In genomic region chr8:84634849-84635304, GRCm38 (mm10) we compare ENCODE assay signal across 8 mouse cellular contexts. TPM values are rescaled to one million over a fixed set of nuclear protein-coding genes. Genes with fewer than 3 reads are reported as not detected.
A peak's percentile ranks its signal among the peaks of the same experiment; 100 is the strongest.
DNase-seq lines count a peak whose midpoint lies in the region; ATAC-seq and TF ChIP-seq lines count a peak whose summit lies in the region.

No protein-coding gene starts in this region.

- DNase-seq in 3T3-L1 (ENCODE audit: low read depth, low spot score) (peak; percentile 86), MN1 (ENCODE audit: low spot score) (peak; percentile 70)
- DNase-seq in cerebellum, postnatal 36 days, result peak; percentile 97 to 99
- DNase-seq in heart, adult 2 months, result peak; percentile 71 to 75
- DNase-seq in testis, postnatal 10 days (ENCODE audit: low spot score), result peak; percentile 78
- no peak for DNase-seq in frontal cortex, adult 2 months (ENCODE audit: extremely low spot score in 1 of 2, low spot score in 1 of 2)
- no peak for DNase-seq in thymus, adult 2 months

- no peaks in the 10 kb centered on the region for H3K27me3 ChIP-seq in heart, adult 2 months (ENCODE audit: control insufficient read depth, insufficient read depth, low read length)
- no peaks in the 10 kb centered on the region for H3K27me3 ChIP-seq in limb, embryonic 15.5 days
- H3K27me3 ChIP-seq in thymus, adult 2 months (ENCODE audit: control insufficient read depth, insufficient read depth, low read length), result no peaks in the 10 kb centered on the region

- WGBS in heart, adult 2 months, result 50% methylated on average over 9 of the region's 9 CpGs
- WGBS in limb, embryonic 15.5 days, result 44% methylated on average over 9 of the region's 9 CpGs
- WGBS in thymus, adult 2 months, result 97% methylated on average over 9 of the region's 9 CpGs

- H3K36me3 ChIP-seq in heart, adult 2 months (ENCODE audit: control insufficient read depth, insufficient read depth, low read length), result no peaks in the 10 kb centered on the region
- no peaks in the 10 kb centered on the region for H3K36me3 ChIP-seq in limb, embryonic 15.5 days
- no peaks in the 10 kb centered on the region for H3K36me3 ChIP-seq in thymus, adult 2 months (ENCODE audit: control insufficient read depth, insufficient read depth, low read length)

- H3K9ac ChIP-seq in heart, adult 2 months (ENCODE audit: low read depth, low read length), result no peak overlapping the region
- H3K9ac ChIP-seq in limb, embryonic 15.5 days, result 0 out of 2 replicates have a peak overlapping the region, but pooled peaks have one; percentile 14

- H3K4me1 ChIP-seq in heart, adult 2 months (ENCODE audit: control insufficient read depth, insufficient read depth, low read length), result peaks cover 3% of the 10 kb centered on the region
- H3K4me1 ChIP-seq in limb, embryonic 15.5 days, result peaks cover 37% of the 10 kb centered on the region
- peaks cover 10% of the 10 kb centered on the region for H3K4me1 ChIP-seq in thymus, adult 2 months (replicated peaks; ENCODE audit: control insufficient read depth, insufficient read depth, low read length)

- H3K27ac ChIP-seq in heart, adult 2 months, result no peak overlapping the region
- H3K27ac ChIP-seq in limb, embryonic 15.5 days, result no peak overlapping the region
- no peak overlapping the region for H3K27ac ChIP-seq in thymus, adult 2 months (ENCODE audit: control insufficient read depth, insufficient read depth, low read length)

- H3K79me2 ChIP-seq in heart, adult 2 months (replicated peaks; ENCODE audit: control insufficient read depth, insufficient read depth, low read length), result no peaks in the 10 kb centered on the region

- TF ChIP-seq CTCF in heart, adult 2 months (IDR thresholded peaks at IDR 0.05), result no peak
- TF ChIP-seq CTCF in thymus, adult 2 months (IDR thresholded peaks at IDR 0.05; ENCODE audit: borderline replicate concordance, control insufficient read depth, extremely low read depth, insufficient read depth, low read length, poor library complexity), result no peak

- no peak overlapping the region for H3K4me3 ChIP-seq in heart, adult 2 months
- H3K4me3 ChIP-seq in limb, embryonic 15.5 days, result no peak overlapping the region
- no peak overlapping the region for H3K4me3 ChIP-seq in thymus, adult 2 months (ENCODE audit: control insufficient read depth, insufficient read depth, low read length)

- no peak for TF ChIP-seq POLR2A in heart, adult 2 months (IDR thresholded peaks at IDR 0.05; ENCODE audit: insufficient read depth, low read depth, low read length)
- TF ChIP-seq POLR2A in thymus, adult 2 months (IDR thresholded peaks at IDR 0.05; ENCODE audit: control insufficient read depth, extremely low read depth, insufficient read depth, low read length, poor library complexity), result no peak

- H3K9me3 ChIP-seq in limb, embryonic 15.5 days, result no peaks in the 10 kb centered on the region

- intact Hi-C loops in heart, adult 2 months (cut with DNase I), result no loop called here

- no peak for ATAC-seq in limb, embryonic 15.5 days (ENCODE audit: insufficient number of reproducible peaks, low FRiP score, low TSS enrichment, low read depth)

- no peak for TF ChIP-seq EP300 in heart, adult 2 months (IDR thresholded peaks at IDR 0.05; ENCODE audit: insufficient read depth, low read depth, low read length)

- no peak overlapping the region for H3K4me2 ChIP-seq in limb, embryonic 15.5 days

RNA-seq across cellular contexts. Expression of gene Ier2, which starts 27.8 kb away (rescaled TPM):
- 10 to 100 TPM; 11.8 to 13.0 TPM for total RNA-seq in heart, adult 2 months (2021)
- 6.8 and 8.1 TPM in 2 replicates for polyA plus RNA-seq in heart, adult 2 months (2012; rRNA removed)
- polyA plus RNA-seq in limb, embryonic 15.5 days (2015; fragmentation: Nextera tagmentation; extraction: Ambion mirVana), result 80.6 and 81.7 TPM in 2 replicates
- 11.1 and 21.5 TPM in 2 replicates for polyA plus RNA-seq in frontal cortex, adult 2 months (2012; rRNA removed)
- polyA plus RNA-seq in thymus, adult 2 months (2012; rRNA removed), result 29.2 and 33.7 TPM in 2 replicates

RNA-seq across cellular contexts. Expression of gene Trmt1, which starts 51.2 kb away (rescaled TPM):
- total RNA-seq in heart, adult 2 months (2021), result 10 to 100 TPM; 32.0 to 37.4 TPM
- 39.9 and 50.8 TPM in 2 replicates for polyA plus RNA-seq in heart, adult 2 months (2012; rRNA removed)
- 63.3 and 64.5 TPM in 2 replicates for polyA plus RNA-seq in limb, embryonic 15.5 days (2015; fragmentation: Nextera tagmentation; extraction: Ambion mirVana)
- polyA plus RNA-seq in frontal cortex, adult 2 months (2012; rRNA removed), result 143 and 157 TPM in 2 replicates
- polyA plus RNA-seq in thymus, adult 2 months (2012; rRNA removed), result 169 and 181 TPM in 2 replicates

RNA-seq across cellular contexts. Expression of gene Nacc1, which starts 52.8 kb away (rescaled TPM):
- 10 to 100 TPM; 30.5 to 31.0 TPM for total RNA-seq in heart, adult 2 months (2021)
- polyA plus RNA-seq in heart, adult 2 months (2012; rRNA removed), result 45.3 and 50.5 TPM in 2 replicates
- polyA plus RNA-seq in limb, embryonic 15.5 days (2015; fragmentation: Nextera tagmentation; extraction: Ambion mirVana), result 13.5 and 13.8 TPM in 2 replicates
- polyA plus RNA-seq in frontal cortex, adult 2 months (2012; rRNA removed), result 79.7 and 79.8 TPM in 2 replicates
- 155 and 182 TPM in 2 replicates for polyA plus RNA-seq in thymus, adult 2 months (2012; rRNA removed)

Comparison
In these comparisons a context has a peak if more than half of its experiments do, and no peak if none do; other contexts are left out.
1. DNase-seq: peak in 3T3-L1 (single experiment), MN1 (single experiment), cerebellum, postnatal 36 days (2 of 2), heart, adult 2 months (2 of 2) and testis, postnatal 10 days (single experiment); none in frontal cortex, adult 2 months (0 of 2) and thymus, adult 2 months (single experiment).